Mouse (Mus musculus): Measurements from ENCODE around the gene Sept11.

- no peak for TF ChIP-seq POLR2A (IDR thresholded peaks at IDR 0.05; ENCODE audit: borderline replicate concordance, insufficient read depth, low read length)
- no peak for TF ChIP-seq CTCF (IDR thresholded peaks at IDR 0.05; ENCODE audit: borderline replicate concordance, insufficient read depth, low read depth, low read length)
Observed at GRCm38 (mm10) chr5:93149969-93150777, 56.9 kb downstream of the Sept11 start.
